Mouse (Mus musculus): Measurements from ENCODE around the gene Lrrc8c. TPM values are rescaled to one million over a fixed set of nuclear protein-coding genes. Genes with fewer than 3 reads are reported as not detected.

Lrrc8c gene
- polyA plus RNA-seq, 1 experiment from 2014 or later = 20.1 TPM

DNA sequence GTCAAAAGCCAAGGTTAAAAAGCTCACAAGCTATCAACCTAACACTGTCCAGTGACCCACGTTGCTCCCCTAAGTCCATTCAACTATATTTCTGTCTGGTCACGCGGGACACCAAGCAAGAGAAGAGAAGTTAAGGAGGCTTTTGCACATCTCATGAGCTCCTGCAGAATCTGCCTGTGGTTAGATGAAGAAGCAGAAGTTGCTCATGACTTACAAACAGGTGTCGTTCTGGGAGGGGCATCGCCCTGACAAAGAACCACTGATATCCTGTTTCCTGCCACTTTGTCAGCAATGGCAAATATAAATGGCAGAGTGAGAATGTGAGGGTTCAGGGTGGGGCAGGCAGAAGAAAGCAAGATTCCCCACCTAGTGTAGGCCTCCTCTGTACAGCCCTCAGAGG lies 123.3 kb downstream of the Lrrc8c start:
- ATAC-seq (replicated peaks; ENCODE audit: extremely low read depth, insufficient read depth, low FRiP score) = peak; percentile 61
- no peak overlapping the region for H3K9ac ChIP-seq (ENCODE audit: low read length)
- no peaks in the 10 kb centered on the region for H3K36me3 ChIP-seq (ENCODE audit: control insufficient read depth, insufficient read depth)
- no peaks in the 10 kb centered on the region for H3K9me3 ChIP-seq (replicated peaks; ENCODE audit: control insufficient read depth, low read length)
- no peaks in the 10 kb centered on the region for H3K4me1 ChIP-seq (ENCODE audit: control insufficient read depth, insufficient read depth, low read length)
- whole genome bisulfite sequencing = 68% methylated on average over 5 of the region's 5 CpGs
- H3K27me3 ChIP-seq (ENCODE audit: control insufficient read depth, insufficient read depth, low read length) = no peaks in the 10 kb centered on the region
- peak overlapping the region; percentile 67 for H3K27ac ChIP-seq (ENCODE audit: low read length)
- H3K4me3 ChIP-seq (ENCODE audit: low read length) = no peak overlapping the region
- H3K4me2 ChIP-seq (ENCODE audit: low read depth, low read length) = no peak overlapping the region; the same call in 1 of the 2 replicates

DNA sequence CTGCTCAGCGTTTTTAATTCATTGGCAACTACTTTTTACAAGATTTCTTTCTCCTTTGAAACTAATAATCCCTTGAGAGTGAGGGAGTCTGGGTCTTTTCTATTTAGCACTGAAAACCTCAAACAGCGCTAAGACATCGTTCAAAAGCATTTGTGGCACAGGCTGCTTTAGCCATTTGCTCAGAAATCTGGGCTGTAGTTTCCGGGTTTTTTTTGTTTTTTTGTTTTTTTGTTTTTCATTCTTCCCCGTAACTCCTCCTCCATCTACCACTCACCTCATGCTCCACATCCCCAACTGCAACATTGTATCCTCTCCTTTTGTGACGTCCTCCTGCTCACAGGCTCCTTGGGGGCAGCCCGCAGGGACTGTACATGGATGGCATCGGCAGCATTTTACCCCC lies 124.1 kb downstream of the Lrrc8c start:
- Histone ChIP-seq H3K9me3 (replicated peaks; ENCODE audit: control insufficient read depth, low read length) (no peaks in the 10 kb centered on the region), H3K27me3 (ENCODE audit: control insufficient read depth, insufficient read depth, low read length) (no peaks in the 10 kb centered on the region), H3K9ac (ENCODE audit: low read length) (no peak overlapping the region), H3K4me2 (ENCODE audit: low read depth, low read length) (no peak overlapping the region), H3K4me1 (ENCODE audit: control insufficient read depth, insufficient read depth, low read length) (no peaks in the 10 kb centered on the region), H3K27ac (ENCODE audit: low read length) (no peak overlapping the region; the same call in 1 of the 2 replicates), H3K4me3 (ENCODE audit: low read length) (no peak overlapping the region), H3K36me3 (ENCODE audit: control insufficient read depth, insufficient read depth) (no peaks in the 10 kb centered on the region)
- WGBS = 77% methylated on average over 8 of the region's 8 CpGs
- ATAC-seq (replicated peaks; ENCODE audit: extremely low read depth, insufficient read depth, low FRiP score) = no peak

DNA sequence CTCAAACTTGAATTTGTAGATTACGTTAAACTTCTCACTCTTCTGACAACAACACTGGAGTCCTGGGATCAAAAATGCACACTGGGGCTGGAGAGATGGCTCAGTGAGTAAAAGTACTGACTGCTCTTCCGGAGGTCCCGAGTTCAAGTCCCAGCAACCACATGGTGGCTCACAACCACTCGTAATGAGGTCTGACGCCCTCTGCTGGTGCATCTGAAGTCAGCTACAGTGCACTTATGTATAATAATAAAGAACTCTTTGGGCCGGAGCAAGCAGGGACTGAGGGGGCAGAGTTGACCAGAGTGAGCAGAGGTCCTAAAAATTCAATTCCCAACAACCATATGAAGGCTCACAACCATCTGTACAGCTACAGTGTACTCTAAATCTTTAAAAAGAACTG lies 125.0 kb downstream of the Lrrc8c start:
- 87% methylated on average over 6 of the region's 6 CpGs for WGBS
- ATAC-seq (replicated peaks; ENCODE audit: extremely low read depth, insufficient read depth, low FRiP score) = no peak

GRCm38 (mm10) chr5:105647094-105647493 lies 127.9 kb downstream of the Lrrc8c start:
- H3K4me2 ChIP-seq (ENCODE audit: low read depth, low read length) = no peak overlapping the region
- H3K9me3 ChIP-seq (replicated peaks; ENCODE audit: control insufficient read depth, low read length) = no peaks in the 10 kb centered on the region
- H3K27ac ChIP-seq (ENCODE audit: low read length) = no peak overlapping the region
- WGBS = 73% methylated on average over 7 of the region's 7 CpGs
- H3K9ac ChIP-seq (ENCODE audit: low read length) = no peak overlapping the region
- H3K36me3 ChIP-seq (ENCODE audit: control insufficient read depth, insufficient read depth) = no peaks in the 10 kb centered on the region
- H3K4me1 ChIP-seq (ENCODE audit: control insufficient read depth, insufficient read depth, low read length) = peaks cover 7% of the 10 kb centered on the region
- ATAC-seq (replicated peaks; ENCODE audit: extremely low read depth, insufficient read depth, low FRiP score) = no peak
- H3K4me3 ChIP-seq (ENCODE audit: low read length) = no peak overlapping the region
- no peaks in the 10 kb centered on the region for H3K27me3 ChIP-seq (ENCODE audit: control insufficient read depth, insufficient read depth, low read length)

More for the DNA sequence above, 125.0 kb downstream of the Lrrc8c start:
- Histone ChIP-seq H3K4me3 (ENCODE audit: low read length) (no peak overlapping the region), H3K36me3 (ENCODE audit: control insufficient read depth, insufficient read depth) (no peaks in the 10 kb centered on the region), H3K9ac (ENCODE audit: low read length) (no peak overlapping the region), H3K9me3 (replicated peaks; ENCODE audit: control insufficient read depth, low read length) (no peaks in the 10 kb centered on the region), H3K27ac (ENCODE audit: low read length) (no peak overlapping the region), H3K4me1 (ENCODE audit: control insufficient read depth, insufficient read depth, low read length) (peaks cover 3% of the 10 kb centered on the region), H3K4me2 (ENCODE audit: low read depth, low read length) (no peak overlapping the region), H3K27me3 (ENCODE audit: control insufficient read depth, insufficient read depth, low read length) (no peaks in the 10 kb centered on the region)

DNA sequence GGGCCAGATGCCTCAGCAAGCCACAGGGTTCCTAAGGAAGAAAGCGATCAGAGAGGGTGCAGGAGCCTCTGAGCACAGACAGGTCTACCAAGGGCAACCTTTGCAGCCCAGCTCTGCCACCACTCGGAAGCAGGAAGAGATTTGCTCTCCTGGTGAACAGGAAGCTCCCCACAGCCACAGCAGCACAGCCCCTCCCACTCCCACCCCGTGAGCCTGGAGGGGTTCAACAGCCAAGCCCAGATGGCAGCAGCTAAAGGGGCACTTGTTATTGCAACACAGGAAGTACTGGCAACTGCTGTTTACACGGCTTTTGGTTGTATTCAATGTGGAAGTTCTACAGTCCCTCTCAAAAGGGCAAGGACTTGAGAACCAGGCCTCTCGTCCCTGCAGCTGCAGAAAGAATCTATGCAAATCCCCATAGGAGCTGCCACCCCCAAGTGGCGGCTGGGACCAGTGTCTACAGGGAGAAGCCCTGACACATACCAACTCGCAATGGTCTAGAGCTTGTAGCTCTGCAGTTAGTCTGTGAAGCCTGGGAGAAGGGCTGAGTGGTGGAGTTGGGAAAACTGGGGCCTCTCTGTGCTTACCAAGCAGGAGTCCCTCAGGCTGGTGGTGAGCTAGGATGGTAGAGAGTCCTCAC lies 129.6 kb downstream of the Lrrc8c start:
- Histone ChIP-seq H3K27ac (ENCODE audit: low read length) (peak overlapping the region; percentile 92), H3K9me3 (replicated peaks; ENCODE audit: control insufficient read depth, low read length) (no peaks in the 10 kb centered on the region), H3K4me3 (ENCODE audit: low read length) (no peak overlapping the region), H3K9ac (ENCODE audit: low read length) (no peak overlapping the region), H3K4me2 (ENCODE audit: low read depth, low read length) (peak overlapping the region; percentile 8; the same call in 1 of the 2 replicates), H3K27me3 (ENCODE audit: control insufficient read depth, insufficient read depth, low read length) (no peaks in the 10 kb centered on the region), H3K4me1 (ENCODE audit: control insufficient read depth, insufficient read depth, low read length) (peaks cover 7% of the 10 kb centered on the region), H3K36me3 (ENCODE audit: control insufficient read depth, insufficient read depth) (no peaks in the 10 kb centered on the region)
- WGBS = 24% methylated on average over 7 of the region's 7 CpGs
- ATAC-seq (replicated peaks; ENCODE audit: extremely low read depth, insufficient read depth, low FRiP score) = peak; percentile 51

GRCm38 (mm10) chr5:105649514-105650001 lies 130.4 kb downstream of the Lrrc8c start:
- H3K27ac ChIP-seq (ENCODE audit: low read length) = peak overlapping the region; percentile 92
- peaks cover 9% of the 10 kb centered on the region for H3K4me1 ChIP-seq (ENCODE audit: control insufficient read depth, insufficient read depth, low read length)
- H3K27me3 ChIP-seq (ENCODE audit: control insufficient read depth, insufficient read depth, low read length) = no peaks in the 10 kb centered on the region
- no peak overlapping the region for H3K9ac ChIP-seq (ENCODE audit: low read length)
- 63% methylated on average over 10 of the region's 10 CpGs for WGBS
- H3K4me3 ChIP-seq (ENCODE audit: low read length) = no peak overlapping the region
- no peak overlapping the region for H3K4me2 ChIP-seq (ENCODE audit: low read depth, low read length)
- H3K36me3 ChIP-seq (ENCODE audit: control insufficient read depth, insufficient read depth) = no peaks in the 10 kb centered on the region
- no peaks in the 10 kb centered on the region for H3K9me3 ChIP-seq (replicated peaks; ENCODE audit: control insufficient read depth, low read length)
- ATAC-seq (replicated peaks; ENCODE audit: extremely low read depth, insufficient read depth, low FRiP score) = peak; percentile 84

GRCm38 (mm10) chr5:105650728-105651479 lies 131.7 kb downstream of the Lrrc8c start:
- Histone ChIP-seq H3K27me3 (ENCODE audit: control insufficient read depth, insufficient read depth, low read length) (no peaks in the 10 kb centered on the region), H3K4me2 (ENCODE audit: low read depth, low read length) (peak overlapping the region; percentile 35), H3K9me3 (replicated peaks; ENCODE audit: control insufficient read depth, low read length) (no peaks in the 10 kb centered on the region), H3K27ac (ENCODE audit: low read length) (0 out of 2 replicates have a peak overlapping the region, but pooled peaks have one; percentile 30), H3K36me3 (ENCODE audit: control insufficient read depth, insufficient read depth) (no peaks in the 10 kb centered on the region), H3K4me3 (ENCODE audit: low read length) (peak overlapping the region; percentile 16; the same call in 1 of the 2 replicates), H3K9ac (ENCODE audit: low read length) (no peak overlapping the region), H3K4me1 (ENCODE audit: control insufficient read depth, insufficient read depth, low read length) (peaks cover 9% of the 10 kb centered on the region)
- 76% methylated on average over 8 of the region's 8 CpGs for WGBS
- no peak for ATAC-seq (replicated peaks; ENCODE audit: extremely low read depth, insufficient read depth, low FRiP score)

DNA sequence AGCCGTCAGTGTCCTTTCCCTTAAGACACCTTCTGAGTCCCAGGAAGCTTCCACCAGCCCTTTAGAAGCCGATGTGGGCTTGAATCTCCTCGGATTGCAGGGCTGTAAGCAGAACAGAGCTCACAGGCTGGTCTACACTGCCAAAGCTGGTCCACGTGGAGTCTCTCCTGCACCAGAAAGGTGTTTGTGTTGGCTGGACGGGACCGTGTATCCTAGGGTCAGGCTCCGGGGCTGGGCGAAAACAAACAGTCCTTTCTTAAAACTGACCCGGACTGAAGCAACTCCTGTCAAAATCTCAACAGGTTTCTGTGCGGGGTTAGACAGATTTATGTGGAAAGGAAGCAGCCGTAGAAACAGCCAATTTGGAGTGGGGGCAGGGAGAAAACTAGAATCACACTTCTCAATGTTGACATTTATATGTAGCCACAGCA lies 132.4 kb downstream of the Lrrc8c start:
- 43% methylated on average over 11 of the region's 11 CpGs for WGBS
- peak overlapping the region; percentile 35 for H3K4me2 ChIP-seq (ENCODE audit: low read depth, low read length)
- no peak for ATAC-seq (replicated peaks; ENCODE audit: extremely low read depth, insufficient read depth, low FRiP score)
- no peak overlapping the region for H3K9ac ChIP-seq (ENCODE audit: low read length)
- H3K4me1 ChIP-seq (ENCODE audit: control insufficient read depth, insufficient read depth, low read length) = peaks cover 9% of the 10 kb centered on the region
- peak overlapping the region; percentile 16 for H3K4me3 ChIP-seq (ENCODE audit: low read length)
- no peaks in the 10 kb centered on the region for H3K36me3 ChIP-seq (ENCODE audit: control insufficient read depth, insufficient read depth)
- no peaks in the 10 kb centered on the region for H3K9me3 ChIP-seq (replicated peaks; ENCODE audit: control insufficient read depth, low read length)
- H3K27me3 ChIP-seq (ENCODE audit: control insufficient read depth, insufficient read depth, low read length) = no peaks in the 10 kb centered on the region
- H3K27ac ChIP-seq (ENCODE audit: low read length) = peak overlapping the region; percentile 30; the same call in 1 of the 2 replicates

All from heart, embryonic 16.5 days (tissue).